Mouse (Mus musculus) bone marrow, adult 2 months (tissue): ENCODE measurements around the gene Gm17545.

ENCODE experiments used
- CTCF ChIP-seq: fragments of 200-500 bp; IDR thresholded peaks from 2 replicates; pipeline ENCODE4 v1.5.1; 2011; ENCODE audit warnings: low read length, control low read depth; ENCODE audit not compliant: control insufficient read depth, insufficient read depth
- POLR2A ChIP-seq: fragments of 200-500 bp; IDR thresholded peaks from 2 replicates; pipeline ENCODE4 v1.6.1; 2011; ENCODE audit warnings: low read depth, mild to moderate bottlenecking, control low read depth, low read length, borderline replicate concordance; ENCODE audit not compliant: control insufficient read depth

DNA sequence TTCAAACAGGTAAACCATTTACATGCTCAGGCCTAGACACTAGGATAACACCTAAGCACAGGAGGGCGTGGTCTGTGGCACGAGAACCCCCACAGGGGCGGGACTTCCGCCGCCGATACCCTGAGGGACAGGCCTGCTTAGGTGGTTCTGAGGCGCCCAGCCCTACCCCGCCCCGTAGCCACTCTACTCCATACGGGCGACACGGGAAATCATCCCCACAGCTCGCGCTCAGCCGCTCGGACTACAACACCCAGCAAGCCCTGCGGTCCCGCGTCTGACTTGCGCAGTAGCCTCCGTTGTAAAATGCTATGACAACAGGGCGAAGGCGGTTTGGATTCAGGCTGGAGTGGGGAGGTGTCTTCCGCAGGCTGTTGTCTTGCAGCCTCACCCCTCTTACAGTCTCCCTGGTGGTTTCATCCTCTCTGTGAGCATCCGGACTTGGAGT lies 21.4 kb downstream of the Gm17545 start, which contains the start of gene Bbs9:
- TF ChIP-seq POLR2A (no peak), CTCF (no peak)
